Comparison of ENCODE assay signal across 19 mouse cellular contexts in genomic region chr13:58933126-58933525, GRCm38 (mm10).
DNase-seq lines count a peak whose midpoint lies in the region; ATAC-seq and TF ChIP-seq lines count a peak whose summit lies in the region.
"Had no signal": no experiment of that assay in that cellular context is flagged by ENCODE, and none has a peak within 500 bp of the region (broad histone marks: within the 10 kb centered on the region; RNA-seq: fewer than 3 reads in every experiment).

No protein-coding gene starts in this region.

- no peak overlapping the region for H3K4me3 ChIP-seq in left cerebral cortex, adult 2 months
- no peak overlapping the region for H3K4me3 ChIP-seq in embryonic facial prominence, embryonic 12.5 days
- H3K4me3 ChIP-seq in hindbrain, embryonic 14.5 days (replicated peaks; ENCODE audit: low read length) = no peak overlapping the region
- H3K4me3 ChIP-seq in neural tube, embryonic 14.5 days (ENCODE audit: low read depth, low read length) = no peak overlapping the region
- H3K4me3 ChIP-seq: heart, embryonic 12.5 days; limb, embryonic 10.5 days had no signal

- TF ChIP-seq CTCF in left cerebral cortex, adult 2 months (IDR thresholded peaks at IDR 0.05) = no peak

- no peak for DNase-seq in left cerebral cortex, adult 2 months (ENCODE audit: extremely low spot score in 1 of 2, low spot score in 2 of 2)
- DNase-seq in left cerebral cortex, postnatal 25 days (ENCODE audit: low spot score in 2 of 2) = no peak
- no peak for DNase-seq in hindbrain, embryonic 14.5 days (ENCODE audit: low spot score)
- no peak for DNase-seq in adrenal gland, postnatal 14 days
- no peak for DNase-seq in layer of hippocampus, postnatal 14 days (ENCODE audit: low spot score in 2 of 2)
- no peak for DNase-seq in left cerebral cortex, adult 11 months (ENCODE audit: low spot score)
- DNase-seq: adrenal gland, postnatal 36 days; gastrocnemius, postnatal 25 days; heart, postnatal 4 days; right cerebral cortex, postnatal 14 days; thymus, postnatal 36 days had no signal

- 0 out of 2 replicates have a peak overlapping the region, but pooled peaks have one; percentile 15 for H3K9ac ChIP-seq in embryonic facial prominence, embryonic 12.5 days
- no peak overlapping the region for H3K9ac ChIP-seq in hindbrain, embryonic 14.5 days
- H3K9ac ChIP-seq in neural tube, embryonic 14.5 days (replicated peaks; ENCODE audit: low read depth, low read length) = 0 out of 2 replicates have a peak overlapping the region, but pooled peaks have one; percentile 28
- H3K9ac ChIP-seq: heart, embryonic 12.5 days; liver, embryonic 14.5 days had no signal

- no peaks in the 10 kb centered on the region for H3K9me3 ChIP-seq in embryonic facial prominence, embryonic 12.5 days
- H3K9me3 ChIP-seq in hindbrain, embryonic 14.5 days (ENCODE audit: control insufficient read depth, low read length) = no peaks in the 10 kb centered on the region
- no peaks in the 10 kb centered on the region for H3K9me3 ChIP-seq in neural tube, embryonic 14.5 days (ENCODE audit: control insufficient read depth, low read length)
- H3K9me3 ChIP-seq: heart, embryonic 12.5 days; limb, embryonic 10.5 days had no signal

- H3K4me2 ChIP-seq in embryonic facial prominence, embryonic 12.5 days (replicated peaks) = no peak overlapping the region
- H3K4me2 ChIP-seq in hindbrain, embryonic 14.5 days (replicated peaks) = no peak overlapping the region
- H3K4me2 ChIP-seq in neural tube, embryonic 14.5 days (ENCODE audit: low read depth, low read length) = no peak overlapping the region
- H3K4me2 ChIP-seq: heart, embryonic 12.5 days had no signal

- H3K4me1 ChIP-seq in embryonic facial prominence, embryonic 12.5 days = peaks cover 16% of the 10 kb centered on the region
- peaks cover 36% of the 10 kb centered on the region for H3K4me1 ChIP-seq in hindbrain, embryonic 14.5 days (replicated peaks; ENCODE audit: control insufficient read depth, insufficient read depth, low read length)
- H3K4me1 ChIP-seq in neural tube, embryonic 14.5 days (ENCODE audit: control insufficient read depth, insufficient read depth, low read length) = peaks cover 15% of the 10 kb centered on the region

- H3K36me3 ChIP-seq in embryonic facial prominence, embryonic 12.5 days = no peaks in the 10 kb centered on the region
- no peaks in the 10 kb centered on the region for H3K36me3 ChIP-seq in hindbrain, embryonic 14.5 days (replicated peaks; ENCODE audit: control insufficient read depth, insufficient read depth)
- no peaks in the 10 kb centered on the region for H3K36me3 ChIP-seq in neural tube, embryonic 14.5 days (ENCODE audit: control insufficient read depth, insufficient read depth, low read length)
- H3K36me3 ChIP-seq: heart, embryonic 12.5 days; limb, embryonic 10.5 days had no signal

- H3K27ac ChIP-seq in left cerebral cortex, adult 2 months = peak overlapping the region; percentile 83; the same call in 1 of the 2 replicates
- H3K27ac ChIP-seq in embryonic facial prominence, embryonic 12.5 days = no peak overlapping the region
- H3K27ac ChIP-seq in hindbrain, embryonic 14.5 days = no peak overlapping the region
- no peak overlapping the region for H3K27ac ChIP-seq in neural tube, embryonic 14.5 days (ENCODE audit: low read depth, low read length)
- H3K27ac ChIP-seq: kidney, postnatal 0 days; limb, embryonic 10.5 days; liver, embryonic 14.5 days had no signal

- H3K27me3 ChIP-seq in embryonic facial prominence, embryonic 12.5 days = no peaks in the 10 kb centered on the region
- H3K27me3 ChIP-seq in hindbrain, embryonic 14.5 days (ENCODE audit: control insufficient read depth, insufficient read depth, low read length) = no peaks in the 10 kb centered on the region
- no peaks in the 10 kb centered on the region for H3K27me3 ChIP-seq in neural tube, embryonic 14.5 days (ENCODE audit: control insufficient read depth, insufficient read depth, low read length)

- ATAC-seq in embryonic facial prominence, embryonic 12.5 days (ENCODE audit: insufficient number of reproducible peaks, insufficient read depth, low FRiP score, low TSS enrichment) = no peak
- ATAC-seq in hindbrain, embryonic 14.5 days (ENCODE audit: low FRiP score) = peak; percentile 46; the same call in 1 of the 2 replicates
- no peak; the same call in 1 of the 2 replicates for ATAC-seq in neural tube, embryonic 14.5 days (ENCODE audit: low read depth)
- ATAC-seq: intestine, postnatal 0 days; lung, postnatal 0 days had no signal

- intact Hi-C loops in left cerebral cortex, adult 2 months (cut with DNase I) = no loop called here
- intact Hi-C loops in left cerebral cortex, postnatal 25 days (cut with DNase I) = loop anchor here (10.0 kb wide), 1 partner anchor 282 kb away; no protein-coding TSS in a partner anchor

- 17% methylated on average over 4 of the region's 4 CpGs for WGBS in embryonic facial prominence, embryonic 12.5 days
- WGBS in hindbrain, embryonic 14.5 days = 16% methylated on average over 4 of the region's 4 CpGs
- 19% methylated on average over 4 of the region's 4 CpGs for WGBS in neural tube, embryonic 14.5 days
